Mouse (Mus musculus): ENCODE results near the gene Klk1b8. TPM values are rescaled to one million over a fixed set of nuclear protein-coding genes. Genes with fewer than 3 reads are reported as not detected.
"Not testable (repeated sequence)": the region's sequence is repeated elsewhere in the genome, so short reads cannot be mapped to it uniquely, and the experiment has no call there.

Klk1b8 gene
- polyA plus RNA-seq, 1 experiment, result not detected

- Histone ChIP-seq H3K27ac (ENCODE audit: insufficient read depth, low read depth, low read length) (peak overlapping the region; percentile 65), H3K4me1 (ENCODE audit: control insufficient read depth, insufficient read depth, low read length) (peaks cover 24% of the 10 kb centered on the region), H3K4me3 (ENCODE audit: insufficient read depth, low read length) (no peak overlapping the region)
- TF ChIP-seq CTCF (IDR thresholded peaks at IDR 0.05; ENCODE audit: low read depth, low read length), result no peak
- no peak for TF ChIP-seq POLR2A (IDR thresholded peaks at IDR 0.05; ENCODE audit: borderline replicate concordance, low read depth, low read length)
These were observed 35.2 kb downstream of the Klk1b8 start for GRCm38 (mm10) chr7:43985657-43986056.

GRCm38 (mm10) chr7:43994821-43995220 is 44.4 kb downstream of the Klk1b8 start:
- Histone ChIP-seq H3K27ac (ENCODE audit: insufficient read depth, low read depth, low read length) (peak overlapping the region; percentile 77), H3K4me1 (ENCODE audit: control insufficient read depth, insufficient read depth, low read length) (peaks cover 52% of the 10 kb centered on the region)
- not testable (repeated sequence) for H3K4me3 ChIP-seq (ENCODE audit: insufficient read depth, low read length)

GRCm38 (mm10) chr7:43995577-43995976 is 45.1 kb downstream of the Klk1b8 start, which contains the start of gene Klk1b11:
Gene Klk1b11 (plus strand): TSS chr7:43995877.
- not testable (repeated sequence) for H3K4me3 ChIP-seq (ENCODE audit: insufficient read depth, low read length)
- H3K27ac ChIP-seq (ENCODE audit: insufficient read depth, low read depth, low read length), result peak within 1 kb of the TSS; percentile 77
- H3K4me1 ChIP-seq (ENCODE audit: control insufficient read depth, insufficient read depth, low read length), result peaks cover 52% of the 10 kb centered on the region

Other genes with a start within 250 kb of the Klk1b8 start
- gene Klk13, start 238.1 kb upstream of the Klk1b8 start, polyA plus RNA-seq (2012; ENCODE audit: insufficient read depth, insufficient read length, missing spikeins), result not detected in 2 replicates
- not detected in 2 replicates for gene Klk12, start 181.8 kb upstream of the Klk1b8 start, polyA plus RNA-seq (2012; ENCODE audit: insufficient read depth, insufficient read length, missing spikeins)
- not detected in 2 replicates for gene Klk11, start 176.1 kb upstream of the Klk1b8 start, polyA plus RNA-seq (2012; ENCODE audit: insufficient read depth, insufficient read length, missing spikeins)
- gene Klk10, start 169.6 kb upstream of the Klk1b8 start, polyA plus RNA-seq (2012; ENCODE audit: insufficient read depth, insufficient read length, missing spikeins), result not detected in 2 replicates
- not detected in 2 replicates for gene Klk9, start 158.8 kb upstream of the Klk1b8 start, polyA plus RNA-seq (2012; ENCODE audit: insufficient read depth, insufficient read length, missing spikeins)
- not detected in 2 replicates for gene Klk8, start 153.1 kb upstream of the Klk1b8 start, polyA plus RNA-seq (2012; ENCODE audit: insufficient read depth, insufficient read length, missing spikeins)
- not detected in 2 replicates for gene Klk7, start 139.4 kb upstream of the Klk1b8 start, polyA plus RNA-seq (2012; ENCODE audit: insufficient read depth, insufficient read length, missing spikeins)
- not detected in 2 replicates for gene Klk6, start 126.2 kb upstream of the Klk1b8 start, polyA plus RNA-seq (2012; ENCODE audit: insufficient read depth, insufficient read length, missing spikeins)
- gene Klk5, start 108.7 kb upstream of the Klk1b8 start, polyA plus RNA-seq (2012; ENCODE audit: insufficient read depth, insufficient read length, missing spikeins), result not detected in 2 replicates
- gene Klk4, start 69.5 kb upstream of the Klk1b8 start, polyA plus RNA-seq (2012; ENCODE audit: insufficient read depth, insufficient read length, missing spikeins), result not detected in 2 replicates
- gene Klk15, start 16.9 kb upstream of the Klk1b8 start, polyA plus RNA-seq (2012; ENCODE audit: insufficient read depth, insufficient read length, missing spikeins), result not detected in 2 replicates
- not detected in 2 replicates for gene Klk1b1, start 16.1 kb downstream of the Klk1b8 start, polyA plus RNA-seq (2012; ENCODE audit: insufficient read depth, insufficient read length, missing spikeins)
- not detected in 2 replicates for gene Klk1b9, start 25.4 kb downstream of the Klk1b8 start, polyA plus RNA-seq (2012; ENCODE audit: insufficient read depth, insufficient read length, missing spikeins)
- gene Klk1b11, start 45.2 kb downstream of the Klk1b8 start, polyA plus RNA-seq (2012; ENCODE audit: insufficient read depth, insufficient read length, missing spikeins), result 1.4 and 2.8 TPM in 2 replicates
- gene Klk1b26, start 61.5 kb downstream of the Klk1b8 start, polyA plus RNA-seq (2012; ENCODE audit: insufficient read depth, insufficient read length, missing spikeins), result not detected in 2 replicates
- gene Klk1b27, start 101.6 kb downstream of the Klk1b8 start, polyA plus RNA-seq (2012; ENCODE audit: insufficient read depth, insufficient read length, missing spikeins), result not detected in 2 replicates
- not detected in 2 replicates for gene Klk1b21, start 151.7 kb downstream of the Klk1b8 start, polyA plus RNA-seq (2012; ENCODE audit: insufficient read depth, insufficient read length, missing spikeins)
- gene Klk1b22, start 162.0 kb downstream of the Klk1b8 start, polyA plus RNA-seq (2012; ENCODE audit: insufficient read depth, insufficient read length, missing spikeins), result not detected in 2 replicates
- not detected in 2 replicates for gene Klk1b16, start 186.1 kb downstream of the Klk1b8 start, polyA plus RNA-seq (2012; ENCODE audit: insufficient read depth, insufficient read length, missing spikeins)
- gene Klk1b24, start 237.6 kb downstream of the Klk1b8 start, polyA plus RNA-seq (2012; ENCODE audit: insufficient read depth, insufficient read length, missing spikeins), result not detected in 2 replicates
- not detected in 2 replicates for gene Klk1b3, start 247.5 kb downstream of the Klk1b8 start, polyA plus RNA-seq (2012; ENCODE audit: insufficient read depth, insufficient read length, missing spikeins)

All from bone marrow macrophage, adult 2 months (primary cell).